Mouse (Mus musculus): Measurements from ENCODE around the gene Acox2.

Acox2 gene

DNA sequence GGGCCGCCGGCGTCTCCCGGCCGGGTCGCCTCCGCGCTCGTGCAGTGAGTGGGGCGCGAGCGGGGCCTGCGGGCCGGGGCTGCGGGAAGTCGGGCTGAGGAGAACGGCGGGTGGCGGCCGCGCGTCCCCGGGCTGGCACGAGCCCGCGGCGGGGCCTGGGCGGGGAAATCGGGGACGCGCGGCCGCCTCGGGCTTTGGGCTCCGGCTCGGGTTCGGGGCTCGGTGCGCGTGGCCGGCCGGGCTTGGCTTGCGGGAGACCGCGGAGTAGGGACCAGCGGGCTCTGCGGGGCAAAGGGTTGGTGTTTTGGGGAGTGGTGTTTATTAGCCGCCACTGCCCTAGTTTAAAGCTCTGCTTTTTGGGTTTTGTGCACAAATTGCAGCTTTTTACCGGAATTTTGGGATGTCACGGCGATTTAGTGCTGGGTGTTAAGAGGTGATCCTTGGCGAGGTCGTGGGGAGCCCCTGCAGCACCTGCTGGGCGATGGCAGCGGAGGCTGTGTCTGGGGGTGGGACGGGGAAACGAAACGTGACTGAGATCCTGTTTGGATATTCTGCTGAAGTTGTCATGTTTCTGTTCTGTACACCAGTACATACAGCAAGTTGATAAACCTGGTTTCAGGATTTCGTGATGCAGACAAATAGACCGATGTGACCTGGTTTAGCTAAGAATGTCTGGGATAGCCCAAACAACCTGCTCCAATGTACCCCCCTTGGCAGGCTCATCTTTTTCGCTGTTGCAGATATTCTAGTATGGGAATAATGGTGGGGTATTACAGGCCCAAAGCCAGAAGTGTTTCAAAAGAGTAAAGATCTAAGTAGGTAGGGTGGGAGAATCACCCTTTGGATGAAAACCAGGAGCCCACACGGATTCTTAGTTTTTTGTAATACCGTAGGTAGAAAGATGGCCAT, 44.6 kb downstream of the Acox2 start:
- peak in 1 of 2 experiments; percentile 1 for DNase-seq (ENCODE audit: low spot score in 2 of 2)

DNA sequence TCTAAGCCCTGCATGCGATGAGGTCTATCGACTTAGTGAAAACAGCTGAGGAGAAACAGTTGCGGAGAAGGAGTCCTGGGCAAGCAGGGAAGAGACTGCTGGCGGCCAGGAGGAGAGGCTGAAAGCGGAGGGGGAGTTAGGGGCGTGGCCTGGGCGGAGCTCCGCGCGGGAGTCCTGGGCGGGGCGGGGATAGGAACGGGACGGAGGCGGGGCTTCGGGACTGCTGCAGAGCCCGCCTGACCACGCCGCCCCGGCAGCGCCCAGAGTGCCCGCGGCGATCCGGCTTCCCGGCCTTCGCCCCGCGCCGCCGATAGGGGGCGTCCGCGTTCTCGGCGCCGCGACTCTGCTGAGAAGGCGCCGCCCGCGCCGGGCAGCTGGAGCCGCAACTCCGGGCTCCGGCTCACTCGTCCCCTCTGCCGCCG, 45.3 kb downstream of the Acox2 start, which contains the start of gene Kctd6:
Kctd6 (plus strand) TSS at position 338 of the 422 bp plus-strand sequence.
- DNase-seq (ENCODE audit: low spot score in 2 of 2), result peak; percentile 95 to 96

DNA sequence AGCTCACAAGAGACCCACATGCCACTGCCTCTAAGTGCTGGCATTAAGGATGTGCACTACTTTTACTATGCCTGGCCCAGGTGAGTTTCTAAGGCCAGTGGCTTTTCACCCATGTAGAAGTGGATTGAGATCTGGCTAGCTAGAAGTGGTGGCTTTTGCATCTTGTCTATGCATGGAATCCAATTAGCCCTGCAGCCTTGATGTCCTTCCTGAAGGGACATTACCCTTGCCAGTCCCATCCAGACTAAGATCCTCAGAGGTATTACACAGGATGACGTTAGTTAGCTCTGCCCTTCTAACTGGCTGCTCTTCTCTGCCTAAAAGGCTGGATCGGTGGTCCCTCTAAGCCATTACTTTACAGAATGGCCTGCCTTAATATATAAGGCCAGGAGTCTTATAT, 46.2 kb downstream of the Acox2 start:
- DNase-seq (ENCODE audit: low spot score in 2 of 2), result no peak

DNA sequence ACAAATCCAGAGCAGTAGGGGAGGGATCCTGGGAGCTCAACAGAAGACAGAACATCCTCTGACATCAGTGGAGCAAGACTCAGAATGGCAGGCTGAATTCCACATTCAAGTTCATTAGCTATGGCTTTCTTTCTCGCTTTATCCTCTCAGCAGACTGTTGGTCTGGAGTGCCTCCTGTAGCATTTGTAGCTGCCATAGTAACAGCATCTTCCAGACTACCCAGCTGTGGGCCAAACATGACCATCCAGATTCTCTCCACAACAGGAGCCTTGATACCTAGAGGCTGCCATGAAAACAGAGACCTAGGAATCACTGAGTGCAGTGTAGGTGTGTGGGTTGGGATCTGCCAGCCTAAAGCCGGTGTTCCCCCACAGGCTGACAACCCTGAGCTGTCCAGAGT, 49.3 kb downstream of the Acox2 start:
- DNase-seq (ENCODE audit: low spot score in 2 of 2), result no peak

DNA sequence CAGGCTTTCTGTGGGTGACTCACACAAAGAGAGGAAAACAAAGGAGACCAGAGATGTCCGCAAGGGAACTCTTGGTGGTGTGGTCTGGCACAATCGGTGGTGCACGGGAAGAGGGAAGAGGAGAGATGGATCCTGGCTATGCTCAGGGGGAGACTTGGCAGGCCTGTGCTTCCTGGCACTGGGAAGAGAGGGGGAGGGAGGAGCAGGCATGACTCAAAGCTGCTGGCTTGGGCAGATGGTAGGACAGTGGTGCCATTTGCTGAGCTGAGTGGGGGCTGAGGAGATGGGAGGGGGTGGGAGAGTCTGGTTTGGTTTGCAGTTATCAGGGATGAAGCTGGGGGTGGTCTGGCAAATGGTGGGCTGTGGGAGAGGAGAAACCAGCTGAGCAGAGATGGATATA, 50.3 kb downstream of the Acox2 start:
- no peak for DNase-seq (ENCODE audit: low spot score in 2 of 2)

DNA sequence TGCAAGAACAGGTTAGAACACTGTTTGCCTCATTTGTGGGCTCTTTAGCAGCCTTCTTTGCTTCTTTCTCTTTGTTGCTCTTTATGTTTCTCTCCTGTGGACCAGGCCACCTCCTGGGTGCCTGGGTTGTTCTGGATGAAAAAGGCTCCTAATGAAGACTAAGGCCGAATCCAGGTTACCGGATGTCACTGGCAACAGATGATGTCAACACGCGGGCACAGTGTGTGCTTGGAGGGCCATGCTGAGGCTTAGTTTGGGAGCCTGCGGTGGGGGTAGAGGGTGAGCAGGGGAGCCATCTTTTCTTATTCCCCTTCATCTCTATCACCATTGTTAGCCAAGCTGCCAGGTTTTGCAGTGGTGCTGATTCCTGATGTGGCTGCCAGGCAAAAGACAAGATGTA, 51.6 kb downstream of the Acox2 start:
- no peak for DNase-seq (ENCODE audit: low spot score in 2 of 2)

DNA sequence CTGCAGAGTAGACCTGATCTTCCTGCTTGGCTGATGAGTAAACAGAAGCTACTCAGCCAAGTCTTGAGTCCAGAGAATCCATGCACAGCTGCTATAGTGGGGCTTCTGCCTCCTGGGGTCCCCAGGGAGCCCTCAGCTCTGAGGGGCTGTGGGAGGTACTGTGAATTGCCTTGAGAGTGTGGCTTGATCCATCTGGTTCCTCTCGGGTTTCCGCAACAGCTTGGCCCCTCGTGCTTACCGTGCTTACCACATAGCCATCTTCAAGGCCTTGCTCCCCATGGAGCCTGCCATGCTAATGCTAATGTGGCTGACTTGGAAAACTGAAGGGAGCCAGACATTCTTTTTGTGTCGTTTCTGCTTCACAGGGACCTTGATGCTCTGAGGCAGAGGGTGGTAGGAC, 52.0 kb downstream of the Acox2 start:
- DNase-seq (ENCODE audit: low spot score in 2 of 2), result no peak

DNA sequence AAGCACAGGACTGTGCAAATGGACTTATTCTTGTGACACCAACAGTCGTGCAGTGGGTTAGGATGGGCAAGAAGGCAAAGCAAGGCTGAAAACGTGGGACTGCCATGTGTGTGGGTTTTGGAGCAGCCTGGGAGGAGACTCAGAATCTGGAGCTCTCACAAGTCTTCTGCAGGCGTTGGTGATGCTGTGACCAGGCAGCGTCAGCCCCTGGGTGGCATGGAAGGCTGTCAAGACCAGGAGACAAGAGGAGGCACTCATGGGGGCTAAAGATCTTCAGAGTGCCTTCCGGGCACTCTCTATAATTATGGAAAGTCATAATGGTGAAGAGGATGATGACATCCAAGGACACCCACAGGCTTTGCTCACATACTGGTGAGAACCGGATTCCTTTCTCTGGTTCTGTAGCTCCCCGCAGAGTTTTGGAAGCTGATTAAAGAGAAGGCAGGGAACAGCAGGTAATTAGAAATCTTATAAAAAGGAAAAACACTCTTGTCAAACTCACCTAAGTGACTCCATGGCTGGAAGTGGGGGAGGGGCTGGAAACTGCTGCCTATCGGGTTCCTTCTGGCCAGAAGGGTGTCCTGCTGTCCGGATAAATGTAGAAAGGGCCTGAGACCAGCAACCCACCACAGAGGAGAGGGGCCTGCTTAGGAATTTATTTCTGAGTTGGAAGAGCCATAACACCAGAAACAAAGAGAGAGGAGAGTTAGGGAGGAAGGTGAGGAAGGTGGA, 52.8 kb downstream of the Acox2 start:
- DNase-seq (ENCODE audit: low spot score in 2 of 2), result no peak

DNA sequence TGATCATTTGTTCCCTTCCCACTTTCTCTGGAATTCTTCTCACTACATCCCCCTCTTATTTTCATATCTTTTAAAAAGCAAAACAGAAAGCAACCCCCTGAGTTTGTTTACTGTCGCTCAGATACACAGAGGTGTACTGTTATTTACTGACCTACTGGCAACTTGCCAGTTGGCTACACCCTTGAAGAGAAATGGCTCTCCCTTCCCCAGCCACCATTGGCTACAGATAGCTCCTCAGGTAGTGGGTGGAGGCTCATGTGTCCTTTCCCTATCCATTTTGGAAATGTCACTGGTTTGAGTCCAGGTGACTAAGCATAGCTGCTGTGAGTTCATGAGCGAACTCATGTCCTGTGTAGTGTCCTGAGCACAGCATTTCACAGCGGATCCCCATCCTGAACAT, 57.4 kb downstream of the Acox2 start:
- no peak for DNase-seq (ENCODE audit: low spot score in 2 of 2)

DNA sequence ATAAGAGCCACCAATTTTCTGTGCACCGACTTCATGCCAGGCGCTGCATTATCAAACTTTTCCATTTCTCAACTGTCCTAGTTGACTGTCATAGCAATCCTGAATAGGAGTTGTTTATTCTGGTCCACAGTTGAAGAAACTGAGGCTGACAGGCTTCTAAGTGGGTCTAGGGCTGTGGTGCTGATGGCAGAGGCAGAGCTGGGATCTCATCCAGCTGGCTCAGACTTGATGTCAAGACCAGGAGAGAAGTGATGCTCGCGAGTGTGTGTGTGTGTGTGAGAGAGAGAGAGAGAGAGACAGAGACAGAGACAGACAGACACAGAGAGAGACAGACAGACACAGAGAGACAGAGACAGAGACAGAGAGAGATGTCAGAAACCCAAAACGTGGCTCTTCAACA, 58.4 kb downstream of the Acox2 start:
- no peak for DNase-seq (ENCODE audit: low spot score in 2 of 2)

DNA sequence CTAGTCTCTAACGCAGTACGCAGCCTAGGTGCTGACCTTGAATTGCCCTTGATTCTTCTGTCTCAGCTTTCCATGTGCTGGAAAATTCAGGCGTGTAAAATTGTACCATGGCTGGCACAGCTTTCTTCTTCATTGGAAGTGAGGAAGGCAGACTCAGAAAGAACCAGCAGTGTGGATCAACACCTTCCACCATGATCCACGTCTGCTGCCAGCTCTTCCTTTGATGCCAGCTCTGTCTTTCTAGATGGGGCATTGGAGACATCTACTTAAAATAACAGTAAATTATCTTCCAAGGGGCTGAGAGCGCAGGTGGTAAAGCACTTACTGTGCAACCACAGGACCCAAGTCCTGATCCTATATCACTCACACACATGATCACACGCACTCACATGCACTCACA, 66.4 kb downstream of the Acox2 start:
- no peak for DNase-seq (ENCODE audit: low spot score in 2 of 2)

DNA sequence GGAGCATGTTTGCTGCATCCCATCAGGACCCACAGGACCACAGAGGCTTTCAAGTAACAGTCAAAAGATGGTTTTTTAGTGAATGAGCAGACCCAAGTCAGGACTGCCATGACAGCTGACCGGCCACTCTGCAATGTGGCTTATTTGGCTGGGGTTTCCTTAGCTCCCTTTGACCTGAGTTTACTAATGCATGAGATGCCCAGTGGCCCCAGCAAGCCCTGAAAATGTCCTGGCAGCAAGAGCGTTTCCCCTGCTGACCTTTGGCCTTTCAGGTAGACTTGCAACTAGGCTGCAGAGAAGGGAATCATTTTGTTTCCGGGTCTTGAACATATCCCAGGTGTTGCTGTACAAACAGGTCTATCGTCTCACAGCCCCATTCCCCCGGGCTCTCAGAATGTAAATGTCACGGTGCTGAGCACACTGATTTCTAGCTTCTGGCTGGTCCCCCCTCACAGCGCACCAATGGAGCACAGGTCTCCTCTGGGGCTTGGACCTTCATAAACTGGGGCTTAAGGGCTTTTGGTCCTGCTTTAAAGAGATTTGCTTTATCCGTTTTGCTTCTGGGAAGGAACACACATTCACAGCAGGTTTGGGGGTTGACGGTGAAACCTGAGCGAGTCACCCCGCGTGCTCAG, 67.7 kb downstream of the Acox2 start:
- DNase-seq (ENCODE audit: low spot score in 2 of 2), result no peak

DNA sequence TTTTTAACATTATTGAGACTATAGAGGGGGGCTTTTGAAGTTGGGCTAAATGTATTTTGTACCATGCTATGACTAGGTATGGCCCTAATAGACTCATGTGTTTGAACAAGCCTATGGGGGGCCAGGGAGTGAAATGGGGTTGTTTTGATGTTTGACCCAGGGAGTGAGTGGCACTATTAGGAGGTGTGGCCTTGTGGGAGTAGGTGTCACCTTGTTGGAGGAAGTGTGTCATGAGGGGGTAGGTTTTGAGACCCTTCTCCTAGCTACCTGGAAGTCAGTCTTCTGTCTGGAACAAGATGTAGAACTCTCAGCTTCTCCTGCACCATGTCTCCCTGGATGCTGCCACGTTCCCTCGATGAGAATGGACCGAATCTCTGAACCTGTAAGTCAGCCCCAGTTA, 68.6 kb downstream of the Acox2 start:
- no peak for DNase-seq (ENCODE audit: low spot score in 2 of 2)

DNA sequence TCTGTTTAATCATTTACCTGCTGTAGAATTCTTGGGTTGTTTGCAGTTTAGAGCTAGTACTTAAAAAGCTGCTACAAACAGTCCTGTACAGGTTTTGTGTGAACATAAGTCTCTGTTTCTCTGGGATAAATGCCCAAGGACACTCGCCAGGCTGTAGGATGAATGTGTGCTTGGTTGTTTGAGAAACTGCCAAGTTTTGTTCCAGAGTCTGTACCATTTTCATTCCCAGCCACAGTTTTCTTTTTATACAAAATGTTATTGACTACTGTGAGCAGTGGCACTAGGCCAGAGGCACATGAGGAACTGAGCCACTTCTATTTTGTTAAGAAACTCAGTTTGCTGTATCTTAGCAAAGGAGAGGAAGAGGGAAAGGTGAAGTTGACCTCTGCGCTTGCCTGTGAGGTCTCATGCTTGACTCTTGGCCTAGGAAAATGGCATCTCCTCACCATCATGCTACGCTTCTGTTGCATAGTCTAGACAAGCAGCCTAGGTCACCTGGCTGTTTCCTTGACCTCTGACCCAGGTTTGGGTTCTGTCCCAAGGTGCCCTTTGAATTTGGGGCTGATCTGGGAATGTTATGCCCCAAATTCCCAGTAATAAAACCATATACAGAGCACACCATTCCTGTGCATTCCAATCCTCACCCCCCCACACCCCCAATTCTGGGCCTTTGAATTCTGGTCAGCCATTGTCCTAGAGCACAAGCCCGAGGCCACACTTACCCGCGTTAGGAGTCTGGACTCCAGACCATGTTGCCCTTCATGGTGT, 72.7 kb downstream of the Acox2 start:
- DNase-seq (ENCODE audit: low spot score in 2 of 2), result no peak

DNA sequence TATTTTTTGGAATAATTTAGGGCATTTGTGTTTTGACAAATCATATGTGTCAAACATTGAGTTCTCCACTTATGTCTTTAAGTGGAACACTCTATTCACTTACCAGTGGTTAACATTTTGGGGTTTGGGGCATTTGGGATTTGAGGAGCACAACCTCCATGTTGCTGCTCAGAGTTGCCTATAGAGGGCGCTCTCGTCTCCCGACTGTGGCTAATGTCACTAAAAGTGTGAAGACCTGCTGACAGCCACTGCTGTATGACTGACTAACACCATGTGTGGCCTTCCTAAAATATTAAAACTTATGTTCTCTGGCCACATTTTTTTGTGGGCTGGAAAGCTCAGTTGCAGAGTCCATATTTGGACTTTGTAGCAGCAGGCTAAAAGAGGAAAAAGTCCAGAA, 75.8 kb downstream of the Acox2 start:
- no peak for DNase-seq (ENCODE audit: low spot score in 2 of 2)

DNA sequence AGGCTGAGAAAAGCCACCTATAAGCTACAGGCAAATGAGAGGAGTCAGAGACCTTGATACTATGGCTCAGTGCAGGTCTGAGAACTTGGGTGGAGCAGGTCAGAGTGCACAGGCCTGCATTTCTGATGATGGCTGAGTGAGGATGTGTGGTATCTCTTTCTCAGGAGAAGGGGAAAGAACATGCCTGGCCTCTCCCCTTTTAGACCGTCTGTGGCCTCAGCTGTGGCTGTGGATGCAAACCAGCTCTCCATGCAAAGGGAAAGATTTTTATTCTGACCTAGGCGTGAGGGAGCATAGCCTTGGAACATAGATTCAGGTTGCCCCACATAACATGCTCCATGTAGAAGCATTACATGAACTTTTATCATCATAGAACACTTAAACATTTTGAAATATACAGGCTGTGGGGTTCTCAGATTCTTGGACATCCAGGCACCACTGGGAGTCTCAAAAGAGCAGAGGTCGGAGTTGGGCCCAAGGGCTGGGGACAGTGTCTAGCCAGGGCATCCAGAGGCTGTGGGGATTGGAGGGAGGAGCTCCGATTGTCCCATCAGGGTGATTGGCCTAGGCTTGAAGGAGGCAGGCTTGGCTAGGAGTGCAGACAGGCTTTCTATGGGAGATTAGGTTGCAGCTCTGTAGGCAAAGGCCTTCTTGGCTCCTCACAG, 78.7 kb downstream of the Acox2 start:
- DNase-seq (ENCODE audit: low spot score in 2 of 2), result no peak

DNA sequence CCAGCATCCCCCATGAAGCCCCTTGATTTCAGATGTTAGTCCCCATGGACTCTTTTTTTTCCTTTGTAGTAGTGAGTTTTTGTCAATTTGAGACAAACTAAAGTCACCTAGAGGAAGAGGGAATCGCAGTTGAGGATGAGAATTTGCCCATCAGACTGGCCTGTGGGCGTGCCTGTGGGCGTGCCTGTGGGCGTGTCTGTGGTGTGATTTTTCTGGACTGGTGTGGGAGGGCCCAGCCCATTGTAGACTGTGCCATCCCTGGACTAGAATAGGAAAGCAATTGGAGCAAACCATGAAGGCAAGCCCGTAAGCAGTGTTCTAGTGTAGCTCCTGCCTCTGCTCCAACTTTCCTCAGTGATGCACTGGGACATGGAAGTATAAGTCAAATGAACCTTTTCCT, 82.9 kb downstream of the Acox2 start:
- DNase-seq (ENCODE audit: low spot score in 2 of 2), result no peak
